Mouse (Mus musculus): Measurements from ENCODE around the gene Camta1.

Camta1 gene

GRCm38 (mm10) chr4:151684596-151684995 is 177.1 kb downstream of the Camta1 start:
- DNase-seq (ENCODE audit: low read depth), result no peak

- no peak for DNase-seq (ENCODE audit: low read depth)
These were observed 178.7 kb downstream of the Camta1 start for GRCm38 (mm10) chr4:151682831-151683488.

GRCm38 (mm10) chr4:151672452-151672851 is 189.2 kb downstream of the Camta1 start:
- no peak for DNase-seq (ENCODE audit: low read depth)

- DNase-seq (ENCODE audit: low read depth), result no peak
These were observed 195.2 kb downstream of the Camta1 start for GRCm38 (mm10) chr4:151666411-151666901.

GRCm38 (mm10) chr4:151661486-151661885 is 200.2 kb downstream of the Camta1 start:
- DNase-seq (ENCODE audit: low read depth), result no peak

GRCm38 (mm10) chr4:151656427-151656826 is 205.2 kb downstream of the Camta1 start:
- no peak for DNase-seq (ENCODE audit: low read depth)

GRCm38 (mm10) chr4:151655637-151656385 is 205.9 kb downstream of the Camta1 start:
- no peak for DNase-seq (ENCODE audit: low read depth)

- DNase-seq (ENCODE audit: low read depth), result no peak
These were observed 206.4 kb downstream of the Camta1 start for GRCm38 (mm10) chr4:151655227-151655626.

- DNase-seq (ENCODE audit: low read depth), result peak; percentile 77
These were observed 219.3 kb downstream of the Camta1 start for GRCm38 (mm10) chr4:151642418-151642817.

GRCm38 (mm10) chr4:151640971-151641370 is 220.7 kb downstream of the Camta1 start:
- no peak for DNase-seq (ENCODE audit: low read depth)

- peak; percentile 38 for DNase-seq (ENCODE audit: low read depth)
These were observed 222.7 kb downstream of the Camta1 start for GRCm38 (mm10) chr4:151638941-151639340.

GRCm38 (mm10) chr4:151637348-151637747 is 224.3 kb downstream of the Camta1 start:
- DNase-seq (ENCODE audit: low read depth), result no peak

- peak; percentile 70 for DNase-seq (ENCODE audit: low read depth)
These were observed 226.9 kb downstream of the Camta1 start for GRCm38 (mm10) chr4:151634771-151635170.

- DNase-seq (ENCODE audit: low read depth), result no peak
These were observed 227.9 kb downstream of the Camta1 start for GRCm38 (mm10) chr4:151633795-151634194.

GRCm38 (mm10) chr4:151632321-151632720 is 229.4 kb downstream of the Camta1 start:
- DNase-seq (ENCODE audit: low read depth), result no peak

- no peak for DNase-seq (ENCODE audit: low read depth)
These were observed 231.0 kb downstream of the Camta1 start for GRCm38 (mm10) chr4:151630664-151631063.

GRCm38 (mm10) chr4:151630231-151630630 is 231.4 kb downstream of the Camta1 start:
- no peak for DNase-seq (ENCODE audit: low read depth)

GRCm38 (mm10) chr4:151619541-151620016 is 242.1 kb downstream of the Camta1 start:
- DNase-seq (ENCODE audit: low read depth), result no peak

- DNase-seq (ENCODE audit: low read depth), result peak; percentile 55
These were observed 243.0 kb downstream of the Camta1 start for GRCm38 (mm10) chr4:151618420-151619310.

GRCm38 (mm10) chr4:151611621-151612020 is 250.1 kb downstream of the Camta1 start:
- peak; percentile 42 for DNase-seq (ENCODE audit: low read depth)

GRCm38 (mm10) chr4:151610266-151610665 is 251.4 kb downstream of the Camta1 start:
- peak; percentile 80 for DNase-seq (ENCODE audit: low read depth)

- peak; percentile 85 for DNase-seq (ENCODE audit: low read depth)
These were observed 256.8 kb downstream of the Camta1 start for GRCm38 (mm10) chr4:151604907-151605306.

Measured in NIH3T3 (cell line).